Mouse (Mus musculus): ENCODE data around the gene Gm14525.
"Not testable (repeated sequence)": the region's sequence is repeated elsewhere in the genome, so short reads cannot be mapped to it uniquely, and the experiment has no call there.

The Gm14525 gene

GRCm38 (mm10) chrX:26702538-26702937 lies at the start of gene Gm14525:
Gm14525 (minus strand) TSS chrX:26702638.
- DNase-seq (ENCODE audit: low spot score) = not testable (repeated sequence)
